Mouse (Mus musculus) limb, embryonic 12.5 days (tissue): Measurements from ENCODE around the gene Mocs1. TPM values are rescaled to one million over a fixed set of nuclear protein-coding genes. Genes with fewer than 3 reads are reported as not detected.

Experiments
- ATAC-seq: fragments of 200-750 bp; cut with Nextera tagmentation; 2 replicates; pipeline ENCODE4 v1.8.0; 2017; ENCODE audit warnings: low read depth, moderate TSS enrichment; ENCODE audit not compliant: insufficient number of reproducible peaks, insufficient read depth, low FRiP score, low TSS enrichment
- H3K27ac ChIP-seq: fragments of 300-500 bp; sonication (generic); 2 replicates; pipeline ENCODE4 v1.5.1; 2016; ENCODE audit warnings: mild to moderate bottlenecking, moderate library complexity
- H3K27me3 ChIP-seq: fragments of 300-500 bp; sonication (generic); 2 replicates; pipeline ENCODE4 v1.6.1; 2016; ENCODE audit warnings: mild to moderate bottlenecking, moderate library complexity
- H3K36me3 ChIP-seq: fragments of 300-500 bp; sonication (generic); 2 replicates; pipeline ENCODE4 v1.6.1; 2016; ENCODE audit warnings: mild to moderate bottlenecking, moderate library complexity
- H3K4me1 ChIP-seq: fragments of 300-500 bp; sonication (generic); replicated peaks from 2 replicates; pipeline ENCODE4 v1.6.1; 2016
- H3K4me2 ChIP-seq: fragments of 300-500 bp; sonication (generic); 2 replicates; pipeline ENCODE4 v1.6.1; 2016; ENCODE audit warnings: mild to moderate bottlenecking, moderate library complexity
- H3K4me3 ChIP-seq: fragments of 300-500 bp; sonication (generic); replicated peaks from 2 replicates; pipeline ENCODE4 v1.5.1; 2016; ENCODE audit warnings: mild to moderate bottlenecking
- H3K9ac ChIP-seq: fragments of 300-500 bp; sonication (generic); replicated peaks from 2 replicates; pipeline ENCODE4 v1.6.1; 2016; ENCODE audit warnings: mild to moderate bottlenecking, moderate library complexity
- H3K9me3 ChIP-seq: fragments of 300-500 bp; sonication (generic); 2 replicates; pipeline ENCODE4 v1.6.1; 2016; ENCODE audit warnings: mild to moderate bottlenecking, moderate library complexity
- WGBS: fragments of 180-500 bp; shearing (Covaris S2); methylation state at CpG from one replicate; pipeline ENCODE4 v1.1.7; 2016; 5-methylcytosine and 5-hydroxymethylcytosine counted together
- polyA plus RNA-seq: library from polyadenylated mRNA; unstranded; fragments of >200 nt; fragmentation: Nextera tagmentation; extraction: Ambion mirVana; gene quantifications from 2 replicates; pipeline ENCODE4 v1.2.1, GENCODE M21; 2016

The Mocs1 gene
- polyA plus RNA-seq, 1 experiment from 2014 or later = 3.3 TPM

GRCm38 (mm10) chr17:49489098-49489497, 60.9 kb downstream of the Mocs1 start:
- H3K4me1 ChIP-seq = no peaks in the 10 kb centered on the region
- WGBS = 66% methylated on average over 5 of the region's 5 CpGs
- peaks cover 85% of the 10 kb centered on the region for H3K36me3 ChIP-seq
- H3K27me3 ChIP-seq = no peaks in the 10 kb centered on the region
- H3K4me2 ChIP-seq = no peak overlapping the region
- no peak overlapping the region for H3K4me3 ChIP-seq
- H3K9ac ChIP-seq = no peak overlapping the region
- H3K9me3 ChIP-seq = no peaks in the 10 kb centered on the region
- H3K27ac ChIP-seq = no peak overlapping the region
- ATAC-seq = no peak

GRCm38 (mm10) chr17:49493276-49493675, 65.1 kb downstream of the Mocs1 start:
- no peaks in the 10 kb centered on the region for H3K9me3 ChIP-seq
- 96% methylated on average over 4 of the region's 4 CpGs for WGBS
- H3K36me3 ChIP-seq = peaks cover 74% of the 10 kb centered on the region

GRCm38 (mm10) chr17:49498169-49498568, 70.0 kb downstream of the Mocs1 start:
- Histone ChIP-seq H3K36me3 (peaks cover 40% of the 10 kb centered on the region), H3K9ac (no peak overlapping the region), H3K9me3 (no peaks in the 10 kb centered on the region), H3K27ac (no peak overlapping the region), H3K4me3 (no peak overlapping the region), H3K27me3 (no peaks in the 10 kb centered on the region), H3K4me1 (no peaks in the 10 kb centered on the region), H3K4me2 (no peak overlapping the region)
- 63% methylated on average over 3 of the region's 3 CpGs for WGBS
- ATAC-seq = no peak

More at GRCm38 (mm10) chr17:49493276-49493675, 65.1 kb downstream of the Mocs1 start:
- Histone ChIP-seq H3K27ac (no peak overlapping the region), H3K9ac (no peak overlapping the region), H3K4me2 (no peak overlapping the region), H3K4me3 (no peak overlapping the region), H3K4me1 (no peaks in the 10 kb centered on the region), H3K27me3 (no peaks in the 10 kb centered on the region)
- ATAC-seq = no peak

- Histone ChIP-seq H3K4me2 (no peak overlapping the region), H3K27me3 (no peaks in the 10 kb centered on the region), H3K36me3 (peaks cover 25% of the 10 kb centered on the region; the same call in 1 of the 2 replicates), H3K27ac (no peak overlapping the region), H3K9me3 (no peaks in the 10 kb centered on the region), H3K9ac (no peak overlapping the region), H3K4me1 (no peaks in the 10 kb centered on the region), H3K4me3 (no peak overlapping the region)
- ATAC-seq = no peak
- WGBS = 90% methylated on average over 2 of the region's 2 CpGs
Observed at GRCm38 (mm10) chr17:49499635-49500034, 71.5 kb downstream of the Mocs1 start.

- no peaks in the 10 kb centered on the region for H3K9me3 ChIP-seq
- H3K9ac ChIP-seq = no peak overlapping the region
- H3K4me1 ChIP-seq = no peaks in the 10 kb centered on the region
- no peak for ATAC-seq
- H3K36me3 ChIP-seq = peaks cover 19% of the 10 kb centered on the region; the same call in 1 of the 2 replicates
- no peak overlapping the region for H3K27ac ChIP-seq
- no peak overlapping the region for H3K4me2 ChIP-seq
- no peak overlapping the region for H3K4me3 ChIP-seq
- 76% methylated on average over 2 of the region's 2 CpGs for WGBS
- no peaks in the 10 kb centered on the region for H3K27me3 ChIP-seq
Observed at GRCm38 (mm10) chr17:49500234-49500633, 72.1 kb downstream of the Mocs1 start.

GRCm38 (mm10) chr17:49503246-49503900, 75.2 kb downstream of the Mocs1 start:
- Histone ChIP-seq H3K27ac (no peak overlapping the region), H3K9ac (no peak overlapping the region), H3K27me3 (no peaks in the 10 kb centered on the region), H3K9me3 (no peaks in the 10 kb centered on the region), H3K4me3 (no peak overlapping the region), H3K36me3 (no peaks in the 10 kb centered on the region), H3K4me2 (no peak overlapping the region), H3K4me1 (no peaks in the 10 kb centered on the region)
- 78% methylated on average over 6 of the region's 6 CpGs for WGBS
- ATAC-seq = no peak

Other genes starting within 250 kb of the Mocs1 start
- 10.7 and 11.1 TPM in 2 replicates for gene Daam2, start 136.0 kb downstream of the Mocs1 start, polyA plus RNA-seq
- 3.0 and 4.7 TPM in 2 replicates for gene Kif6, start 186.8 kb downstream of the Mocs1 start, polyA plus RNA-seq